Mouse (Mus musculus): ENCODE data around the gene Hormad2.

DNA sequence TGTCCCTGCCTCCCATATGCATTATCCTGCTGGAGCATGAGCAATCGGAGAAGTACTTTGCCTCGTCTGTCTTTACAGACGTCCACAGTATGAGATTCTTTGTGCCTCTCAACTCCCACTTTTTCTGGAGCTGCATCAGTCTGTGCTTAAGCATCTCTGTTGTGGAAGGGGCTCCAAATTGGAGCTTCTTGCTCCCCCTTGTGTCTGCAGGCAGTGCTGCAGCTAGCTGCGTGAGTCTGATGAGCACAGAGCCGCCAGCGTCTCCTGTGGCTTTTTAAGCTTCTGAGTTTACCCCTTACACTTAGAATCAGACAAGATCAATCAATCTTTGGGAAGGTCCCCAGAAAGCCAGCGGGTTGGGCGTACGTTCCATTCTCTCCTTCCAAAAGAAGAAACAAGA is 10.2 kb upstream of the Hormad2 start:
- TF ChIP-seq NELFE (IDR thresholded peaks at IDR 0.05; ENCODE audit: low read depth, low read length) (no peak), CHD1 (IDR thresholded peaks at IDR 0.05; ENCODE audit: low read depth, low read length) (no peak), POLR2A (IDR thresholded peaks at IDR 0.05; ENCODE audit: control insufficient read depth in 1 of 2, insufficient read depth in 1 of 2, low read depth in 1 of 2, low read length in 2 of 2, poor library complexity in 1 of 2) (no peak), KAT2A (conservative IDR thresholded peaks at IDR 0.05; ENCODE audit: low read depth, low read length) (no peak), EP300 (IDR thresholded peaks at IDR 0.05; ENCODE audit: low read depth in 1 of 2, low read length in 2 of 2) (no peak), GATA1 (IDR thresholded peaks at IDR 0.05; ENCODE audit: low read depth, low read length) (no peak)
